Mouse (Mus musculus): ENCODE measurements at regions not wholly inside any gene's neighbourhood (a gene's known extent, or its start where the extent isn't known, plus 50 kb on each side); places are given as distances from the start of the nearest gene placed in this dataset.

- no peak for TF ChIP-seq CTCF (IDR thresholded peaks at IDR 0.05; ENCODE audit: borderline replicate concordance, insufficient read depth, low read depth, low read length)
- TF ChIP-seq POLR2A (IDR thresholded peaks at IDR 0.05; ENCODE audit: borderline replicate concordance, insufficient read depth, low read length) = no peak
Measured at GRCm38 (mm10) chr2:135571599-135571998, 87.2 kb upstream of the Plcb4 start.

All from cerebellum, adult 2 months (tissue).